Mouse (Mus musculus) liver, adult 2 months (tissue): ENCODE measurements around the gene Nlrp6. TPM values are rescaled to one million over a fixed set of nuclear protein-coding genes. Genes with fewer than 3 reads are reported as not detected.

Source experiments
- DNase-seq: peaks from one replicate; pipeline ENCODE4 v3.0.0-alpha.2; 2011; ENCODE audit warnings: low read depth, low spot score; ENCODE audit errors: extremely low read depth
- H3K27ac ChIP-seq: fragments of 200-500 bp; replicated peaks from 2 replicates; pipeline ENCODE4 v1.5.1; 2012; ENCODE audit warnings: low read depth, mild to moderate bottlenecking, control low read depth, inconsistent platforms, low read length; ENCODE audit not compliant: insufficient read depth
- H3K27me3 ChIP-seq: fragments of 200-500 bp; 2 replicates; pipeline ENCODE4 v1.6.1; 2012; ENCODE audit warnings: mild to moderate bottlenecking, moderate library complexity, low read length, inconsistent platforms; ENCODE audit not compliant: control insufficient read depth, insufficient read depth
- H3K36me3 ChIP-seq: fragments of 200-500 bp; 2 replicates; pipeline ENCODE4 v1.6.1; 2012; ENCODE audit warnings: low read length, inconsistent platforms; ENCODE audit not compliant: control insufficient read depth, insufficient read depth
- H3K4me1 ChIP-seq: fragments of 200-500 bp; 2 replicates; pipeline ENCODE4 v1.6.1; 2011; ENCODE audit warnings: low read length; ENCODE audit not compliant: control insufficient read depth, insufficient read depth
- H3K4me3 ChIP-seq: fragments of 200-500 bp; 2 replicates; pipeline ENCODE4 v1.5.1; 2011; ENCODE audit warnings: low read depth, mild to moderate bottlenecking, control low read depth, low read length, moderate library complexity; ENCODE audit not compliant: insufficient read depth
- H3K79me2 ChIP-seq: fragments of 200-500 bp; 2 replicates; pipeline ENCODE4 v1.6.1; 2012; ENCODE audit warnings: inconsistent platforms, mild to moderate bottlenecking, low read length, moderate library complexity; ENCODE audit not compliant: control insufficient read depth, insufficient read depth
- H3K9ac ChIP-seq: fragments of 200-500 bp; 2 replicates; pipeline ENCODE4 v1.6.1; 2012; ENCODE audit warnings: low read depth, mild to moderate bottlenecking, control low read depth, inconsistent platforms, low read length
- CTCF ChIP-seq: fragments of 200-500 bp; IDR thresholded peaks from 2 replicates; pipeline ENCODE4 v1.5.1; 2011; ENCODE audit warnings: low read depth, low read length, control low read depth
- POLR2A ChIP-seq: fragments of 200-500 bp; IDR thresholded peaks from 2 replicates; pipeline ENCODE4 v1.6.1; 2011; ENCODE audit warnings: low read length, control low read depth; ENCODE audit not compliant: insufficient read depth; ENCODE audit errors: extremely low read depth
- WGBS: fragments of 180-500 bp; shearing (Covaris S2); methylation state at CpG from one replicate; pipeline ENCODE4 v1.1.7; 2018; 5-methylcytosine and 5-hydroxymethylcytosine counted together
- polyA plus RNA-seq: library from polyadenylated mRNA; depleted of rRNA; stranded (reverse); fragments of >200 nt; gene quantifications from 2 replicates; pipeline ENCODE4 v1.2.3, GENCODE M21; 2012
- total RNA-seq: library from RNA; depleted of rRNA; stranded (reverse); fragments of >200 nt; gene quantifications from 2 replicates; pipeline ENCODE4 v1.2.3, GENCODE M21; 2014

The Nlrp6 gene
- total and polyA plus RNA-seq, 2 experiments, result 28.9 to 119 TPM

- peaks cover 12% of the 10 kb centered on the region; the same call in 1 of the 2 replicates for H3K4me1 ChIP-seq
These were observed 24.5 kb downstream of the Nlrp6 start for GRCm38 (mm10) chr7:140945247-140945646.

DNA sequence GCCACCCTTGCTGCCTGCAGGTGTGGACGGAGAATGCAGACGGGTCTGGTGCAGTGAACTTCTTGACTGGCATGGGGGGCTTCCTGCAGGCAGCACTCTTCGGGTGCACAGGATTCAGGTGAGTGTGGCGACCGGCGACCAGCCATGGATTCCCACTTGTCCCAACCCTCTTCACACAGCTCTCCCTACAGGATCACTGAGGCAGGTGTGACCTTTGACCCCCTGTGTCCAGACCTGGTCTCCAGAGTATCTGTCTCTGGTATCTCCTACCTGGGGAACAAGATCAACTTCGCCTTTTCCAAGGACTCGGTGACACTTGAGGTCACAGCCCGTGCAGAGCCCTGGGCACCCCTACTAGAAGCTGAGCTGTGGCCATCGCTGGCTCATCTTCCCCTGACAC is 25.6 kb downstream of the Nlrp6 start:
- peaks cover 15% of the 10 kb centered on the region; the same call in 1 of the 2 replicates for H3K4me1 ChIP-seq

More at GRCm38 (mm10) chr7:140945247-140945646, 24.5 kb downstream of the Nlrp6 start:
- Histone ChIP-seq H3K27ac (no peak overlapping the region), H3K79me2 (no peaks in the 10 kb centered on the region; the same call in 1 of the 2 replicates), H3K36me3 (no peaks in the 10 kb centered on the region), H3K9ac (no peak overlapping the region), H3K27me3 (no peaks in the 10 kb centered on the region), H3K4me3 (no peak overlapping the region)
- WGBS, result 96% methylated on average over 5 of the region's 5 CpGs
- TF ChIP-seq POLR2A (no peak), CTCF (no peak)
- no peak for DNase-seq

GRCm38 (mm10) chr7:140946980-140947379 is 26.3 kb downstream of the Nlrp6 start:
- Histone ChIP-seq H3K79me2 (no peaks in the 10 kb centered on the region; the same call in 1 of the 2 replicates), H3K27ac (peak overlapping the region; percentile 33), H3K9ac (no peak overlapping the region), H3K27me3 (no peaks in the 10 kb centered on the region), H3K4me1 (peaks cover 15% of the 10 kb centered on the region; the same call in 1 of the 2 replicates), H3K36me3 (no peaks in the 10 kb centered on the region), H3K4me3 (no peak overlapping the region)
- DNase-seq, result no peak
- TF ChIP-seq CTCF, result no peak
- no peak for TF ChIP-seq POLR2A
- 72% methylated on average over 7 of the region's 7 CpGs for WGBS

More for the DNA sequence above, 25.6 kb downstream of the Nlrp6 start:
- H3K27ac ChIP-seq, result peak overlapping the region; percentile 33
- no peak overlapping the region; the same call in 1 of the 2 replicates for H3K9ac ChIP-seq
- DNase-seq, result no peak
- H3K4me3 ChIP-seq, result no peak overlapping the region
- 94% methylated on average over 10 of the region's 10 CpGs for WGBS
- TF ChIP-seq CTCF (no peak), POLR2A (no peak)
- no peaks in the 10 kb centered on the region for H3K36me3 ChIP-seq
- no peaks in the 10 kb centered on the region; the same call in 1 of the 2 replicates for H3K79me2 ChIP-seq
- no peaks in the 10 kb centered on the region for H3K27me3 ChIP-seq

GRCm38 (mm10) chr7:140948161-140948560 is 27.5 kb downstream of the Nlrp6 start:
- Histone ChIP-seq H3K4me1 (peaks cover 14% of the 10 kb centered on the region; the same call in 1 of the 2 replicates), H3K27ac (peak overlapping the region; percentile 64), H3K79me2 (peaks cover 5% of the 10 kb centered on the region; the same call in 1 of the 2 replicates), H3K9ac (peak overlapping the region; percentile 16; the same call in 1 of the 2 replicates), H3K4me3 (no peak overlapping the region), H3K27me3 (no peaks in the 10 kb centered on the region), H3K36me3 (no peaks in the 10 kb centered on the region)
- 50% methylated on average over 8 of the region's 8 CpGs for WGBS
- TF ChIP-seq POLR2A, result no peak
- no peak for TF ChIP-seq CTCF
- peak; percentile 37 for DNase-seq

- no peaks in the 10 kb centered on the region for H3K36me3 ChIP-seq
- WGBS, result 82% methylated on average over 6 of the region's 6 CpGs
- DNase-seq, result no peak
- no peak for TF ChIP-seq POLR2A
- TF ChIP-seq CTCF, result no peak
- no peak overlapping the region for H3K4me3 ChIP-seq
- H3K4me1 ChIP-seq, result peaks cover 14% of the 10 kb centered on the region; the same call in 1 of the 2 replicates
- peaks cover 8% of the 10 kb centered on the region; the same call in 1 of the 2 replicates for H3K79me2 ChIP-seq
- no peaks in the 10 kb centered on the region for H3K27me3 ChIP-seq
- peak overlapping the region; percentile 64 for H3K27ac ChIP-seq
- no peak overlapping the region for H3K9ac ChIP-seq
These were observed 28.6 kb downstream of the Nlrp6 start for GRCm38 (mm10) chr7:140949255-140949654.

DNA sequence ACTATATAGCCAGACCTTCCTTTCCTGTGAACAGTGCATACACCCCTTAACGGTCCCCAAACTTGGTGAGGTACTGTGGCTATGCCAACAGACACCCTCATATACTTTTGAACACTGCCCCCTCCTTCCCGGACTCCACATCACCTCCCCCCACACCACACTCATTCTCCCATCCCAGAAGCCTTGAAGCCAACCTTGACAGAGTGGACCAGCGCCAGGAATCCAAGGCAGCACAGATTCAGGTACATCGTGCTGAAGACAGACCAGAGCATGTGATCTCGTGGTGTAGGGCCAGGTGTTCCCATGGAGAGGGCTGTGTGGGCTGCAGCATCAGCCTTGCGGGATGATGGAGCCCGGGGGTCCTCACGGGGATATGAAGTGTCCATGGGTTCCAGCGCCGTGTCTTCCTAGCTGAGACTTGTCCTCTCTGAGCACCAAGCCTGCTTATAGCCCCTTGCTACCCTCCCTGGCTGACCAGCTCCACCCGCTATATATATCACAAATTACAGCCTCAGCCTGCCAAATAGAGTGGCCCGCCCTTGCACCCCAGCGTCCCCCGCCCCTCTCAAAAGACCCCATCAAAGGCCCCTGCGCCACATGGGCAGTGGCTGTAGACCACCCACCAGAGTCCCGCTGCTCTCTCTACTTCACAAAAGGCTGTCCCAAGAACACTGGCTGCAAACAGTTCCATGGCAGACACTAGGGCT is 29.3 kb downstream of the Nlrp6 start, which contains the start of gene Ifitm5:
Gene Ifitm5 (minus strand): TSS at position 468 of the 707 bp plus-strand sequence.
- H3K79me2 ChIP-seq, result peaks cover 11% of the 10 kb centered on the region
- TF ChIP-seq CTCF, result no peak
- no peak for TF ChIP-seq POLR2A
- H3K27me3 ChIP-seq, result no peaks in the 10 kb centered on the region
- no peak within 1 kb of the TSS for H3K4me3 ChIP-seq
- H3K9ac ChIP-seq, result no peak within 1 kb of the TSS
- H3K36me3 ChIP-seq, result no peaks in the 10 kb centered on the region
- DNase-seq, result no peak
- peaks cover 14% of the 10 kb centered on the region; the same call in 1 of the 2 replicates for H3K4me1 ChIP-seq
- H3K27ac ChIP-seq, result peak within 1 kb of the TSS; percentile 67
- 88% methylated on average over 16 of the region's 16 CpGs for WGBS
